Mouse (Mus musculus) midbrain, embryonic 12.5 days (tissue): ENCODE measurements around the gene Eomes. TPM values are rescaled to one million over a fixed set of nuclear protein-coding genes. Genes with fewer than 3 reads are reported as not detected.

Source experiments
- ATAC-seq: fragments of 200-750 bp; cut with Nextera tagmentation; 2 replicates; pipeline ENCODE4 v1.8.0; 2017; ENCODE audit warnings: low read depth, moderate TSS enrichment, moderate library complexity; ENCODE audit not compliant: low FRiP score
- H3K27ac ChIP-seq: fragments of 300-500 bp; sonication (generic); replicated peaks from 2 replicates; pipeline ENCODE4 v1.5.1; 2016; ENCODE audit warnings: mild to moderate bottlenecking
- H3K27me3 ChIP-seq: fragments of 300-500 bp; sonication (generic); 2 replicates; pipeline ENCODE4 v1.6.1; 2016; ENCODE audit warnings: mild to moderate bottlenecking
- H3K36me3 ChIP-seq: fragments of 300-500 bp; sonication (generic); 2 replicates; pipeline ENCODE4 v1.6.1; 2016
- H3K4me1 ChIP-seq: fragments of 300-500 bp; sonication (generic); 2 replicates; pipeline ENCODE4 v1.6.1; 2016
- H3K4me2 ChIP-seq: fragments of 300-500 bp; sonication (generic); replicated peaks from 2 replicates; pipeline ENCODE4 v1.6.1; 2016; ENCODE audit warnings: mild to moderate bottlenecking, moderate library complexity
- H3K4me3 ChIP-seq: fragments of 300-500 bp; sonication (generic); 2 replicates; pipeline ENCODE4 v1.5.1; 2016; ENCODE audit warnings: mild to moderate bottlenecking
- H3K9ac ChIP-seq: fragments of 300-500 bp; sonication (generic); replicated peaks from 2 replicates; pipeline ENCODE4 v1.6.1; 2016; ENCODE audit warnings: mild to moderate bottlenecking, moderate library complexity
- H3K9me3 ChIP-seq: fragments of 300-500 bp; sonication (generic); 2 replicates; pipeline ENCODE4 v1.6.1; 2016; ENCODE audit warnings: mild to moderate bottlenecking
- WGBS: fragments of 180-500 bp; shearing (Covaris S2); methylation state at CpG from one replicate; pipeline ENCODE4 v1.1.7; 2016; 5-methylcytosine and 5-hydroxymethylcytosine counted together
- polyA plus RNA-seq: library from polyadenylated mRNA; unstranded; fragments of >200 nt; fragmentation: Nextera tagmentation; extraction: Ambion mirVana; gene quantifications from 2 replicates; pipeline ENCODE4 v1.2.1, GENCODE M21; 2016

Gene Eomes
- polyA plus RNA-seq, 1 experiment from 2014 or later: 0.85 TPM

GRCm38 (mm10) chr9:118506404-118507231, 28.6 kb downstream of the Eomes start:
- H3K4me3 ChIP-seq: peak overlapping the region; percentile 96
- peak overlapping the region; percentile 94 for H3K9ac ChIP-seq
- H3K27ac ChIP-seq: peak overlapping the region; percentile 73
- H3K9me3 ChIP-seq: no peaks in the 10 kb centered on the region
- H3K4me2 ChIP-seq: peak overlapping the region; percentile 84
- H3K4me1 ChIP-seq: peaks cover 23% of the 10 kb centered on the region
- peak; percentile 67 for ATAC-seq
- no peaks in the 10 kb centered on the region for H3K36me3 ChIP-seq
- H3K27me3 ChIP-seq: no peaks in the 10 kb centered on the region
- under 1% methylated on average over 57 of the region's 57 CpGs for WGBS

GRCm38 (mm10) chr9:118507552-118507951, 29.5 kb downstream of the Eomes start:
- peak overlapping the region; percentile 96 for H3K4me3 ChIP-seq
- no peaks in the 10 kb centered on the region for H3K27me3 ChIP-seq
- 75% methylated on average over 6 of the region's 6 CpGs for WGBS
- H3K27ac ChIP-seq: no peak overlapping the region
- no peak for ATAC-seq
- H3K9me3 ChIP-seq: no peaks in the 10 kb centered on the region
- peak overlapping the region; percentile 84 for H3K4me2 ChIP-seq
- peak overlapping the region; percentile 94; the same call in 1 of the 2 replicates for H3K9ac ChIP-seq
- H3K4me1 ChIP-seq: peaks cover 23% of the 10 kb centered on the region
- H3K36me3 ChIP-seq: no peaks in the 10 kb centered on the region

GRCm38 (mm10) chr9:118508601-118509000, 30.6 kb downstream of the Eomes start:
- ATAC-seq: no peak
- Histone ChIP-seq H3K27me3 (no peaks in the 10 kb centered on the region), H3K9ac (no peak overlapping the region), H3K4me1 (peaks cover 23% of the 10 kb centered on the region), H3K27ac (no peak overlapping the region), H3K4me3 (no peak overlapping the region), H3K36me3 (no peaks in the 10 kb centered on the region), H3K4me2 (no peak overlapping the region; the same call in 1 of the 2 replicates), H3K9me3 (no peaks in the 10 kb centered on the region)
- WGBS: 85% methylated on average over 7 of the region's 7 CpGs

- no peak overlapping the region for H3K9ac ChIP-seq
- H3K4me3 ChIP-seq: no peak overlapping the region
- no peaks in the 10 kb centered on the region for H3K9me3 ChIP-seq
- H3K4me2 ChIP-seq: no peak overlapping the region
- peaks cover 12% of the 10 kb centered on the region for H3K36me3 ChIP-seq
- H3K27me3 ChIP-seq: no peaks in the 10 kb centered on the region
- no peak for ATAC-seq
- 83% methylated on average over 15 of the region's 15 CpGs for WGBS
- no peak overlapping the region for H3K27ac ChIP-seq
- H3K4me1 ChIP-seq: peaks cover 18% of the 10 kb centered on the region
Observed at GRCm38 (mm10) chr9:118510941-118511690, 33.1 kb downstream of the Eomes start.

GRCm38 (mm10) chr9:118512681-118513233, 34.7 kb downstream of the Eomes start:
- Histone ChIP-seq H3K4me3 (no peak overlapping the region), H3K36me3 (peaks cover 12% of the 10 kb centered on the region), H3K27me3 (no peaks in the 10 kb centered on the region), H3K9ac (no peak overlapping the region), H3K4me2 (no peak overlapping the region), H3K4me1 (peaks cover 8% of the 10 kb centered on the region), H3K9me3 (no peaks in the 10 kb centered on the region), H3K27ac (no peak overlapping the region)
- no peak for ATAC-seq
- 90% methylated on average over 3 of the region's 3 CpGs for WGBS

- Histone ChIP-seq H3K4me1 (0 out of 2 replicates have a peak, but pooled peaks cover 5% of the 10 kb centered on the region), H3K27me3 (no peaks in the 10 kb centered on the region), H3K4me3 (no peak overlapping the region), H3K9ac (no peak overlapping the region), H3K9me3 (no peaks in the 10 kb centered on the region), H3K27ac (no peak overlapping the region), H3K4me2 (no peak overlapping the region), H3K36me3 (peaks cover 12% of the 10 kb centered on the region)
- ATAC-seq: no peak
- 94% methylated on average over 6 of the region's 6 CpGs for whole genome bisulfite sequencing
Observed at GRCm38 (mm10) chr9:118515476-118515875, 37.5 kb downstream of the Eomes start.

GRCm38 (mm10) chr9:118516162-118516561, 38.1 kb downstream of the Eomes start:
- Histone ChIP-seq H3K9me3 (no peaks in the 10 kb centered on the region), H3K36me3 (peaks cover 12% of the 10 kb centered on the region), H3K4me2 (no peak overlapping the region), H3K9ac (no peak overlapping the region), H3K27ac (no peak overlapping the region), H3K27me3 (no peaks in the 10 kb centered on the region), H3K4me1 (peaks cover 7% of the 10 kb centered on the region; the same call in 1 of the 2 replicates), H3K4me3 (no peak overlapping the region)
- ATAC-seq: no peak
- WGBS: 97% methylated on average over 3 of the region's 3 CpGs

- peaks cover 7% of the 10 kb centered on the region; the same call in 1 of the 2 replicates for H3K4me1 ChIP-seq
- H3K4me2 ChIP-seq: no peak overlapping the region
- no peak for ATAC-seq
- no peaks in the 10 kb centered on the region for H3K9me3 ChIP-seq
- peaks cover 15% of the 10 kb centered on the region for H3K36me3 ChIP-seq
- 79% methylated on average over 6 of the region's 8 CpGs for WGBS
- H3K27me3 ChIP-seq: no peaks in the 10 kb centered on the region
- no peak overlapping the region for H3K27ac ChIP-seq
- no peak overlapping the region for H3K9ac ChIP-seq
- no peak overlapping the region for H3K4me3 ChIP-seq
Observed at GRCm38 (mm10) chr9:118517619-118518018, 39.6 kb downstream of the Eomes start.

GRCm38 (mm10) chr9:118519101-118519500, 41.1 kb downstream of the Eomes start:
- 73% methylated on average over 8 of the region's 8 CpGs for WGBS
- Histone ChIP-seq H3K27ac (no peak overlapping the region), H3K4me3 (no peak overlapping the region), H3K4me1 (peaks cover 7% of the 10 kb centered on the region; the same call in 1 of the 2 replicates), H3K27me3 (no peaks in the 10 kb centered on the region), H3K36me3 (peaks cover 25% of the 10 kb centered on the region), H3K9ac (no peak overlapping the region), H3K4me2 (no peak overlapping the region), H3K9me3 (no peaks in the 10 kb centered on the region)
- no peak for ATAC-seq

- no peak for ATAC-seq
- no peak overlapping the region for H3K9ac ChIP-seq
- no peaks in the 10 kb centered on the region for H3K9me3 ChIP-seq
- H3K27ac ChIP-seq: no peak overlapping the region
- peaks cover 7% of the 10 kb centered on the region; the same call in 1 of the 2 replicates for H3K4me1 ChIP-seq
- H3K4me2 ChIP-seq: no peak overlapping the region
- H3K4me3 ChIP-seq: no peak overlapping the region
- peaks cover 29% of the 10 kb centered on the region for H3K36me3 ChIP-seq
- WGBS: 78% methylated on average over 8 of the region's 8 CpGs
- no peaks in the 10 kb centered on the region for H3K27me3 ChIP-seq
Observed at GRCm38 (mm10) chr9:118520011-118520410, 42.0 kb downstream of the Eomes start.

- Histone ChIP-seq H3K9ac (no peak overlapping the region), H3K36me3 (peaks cover 30% of the 10 kb centered on the region), H3K4me2 (no peak overlapping the region), H3K9me3 (no peaks in the 10 kb centered on the region), H3K4me1 (peaks cover 7% of the 10 kb centered on the region; the same call in 1 of the 2 replicates), H3K4me3 (no peak overlapping the region), H3K27ac (no peak overlapping the region), H3K27me3 (no peaks in the 10 kb centered on the region)
- 30% methylated on average over 3 of the region's 3 CpGs for WGBS
- no peak for ATAC-seq
Observed at GRCm38 (mm10) chr9:118520858-118521257, 42.8 kb downstream of the Eomes start.

- H3K27me3 ChIP-seq: no peaks in the 10 kb centered on the region
- peaks cover 7% of the 10 kb centered on the region; the same call in 1 of the 2 replicates for H3K4me1 ChIP-seq
- H3K4me2 ChIP-seq: no peak overlapping the region
- no peaks in the 10 kb centered on the region for H3K9me3 ChIP-seq
- WGBS: 75% methylated on average over 8 of the region's 8 CpGs
- no peak overlapping the region for H3K27ac ChIP-seq
- ATAC-seq: no peak
- H3K4me3 ChIP-seq: no peak overlapping the region
- H3K36me3 ChIP-seq: peaks cover 36% of the 10 kb centered on the region
- no peak overlapping the region for H3K9ac ChIP-seq
Observed at GRCm38 (mm10) chr9:118521659-118522058, 43.6 kb downstream of the Eomes start.
